Mouse (Mus musculus) G1E-ER4 (cell line): ENCODE measurements around the gene Camsap1. TPM values are rescaled to one million over a fixed set of nuclear protein-coding genes. Genes with fewer than 3 reads are reported as not detected.

Experiments used
- GATA1 ChIP-seq: IDR thresholded peaks from one replicate; pipeline ENCODE4 v1.8.0; 2012; ENCODE audit warnings: low read length, inconsistent platforms
- polyA plus RNA-seq: library from polyadenylated mRNA; stranded (reverse); fragments of >175 nt; gene quantifications from 2 replicates; pipeline ENCODE4 v1.2.3, GENCODE M21; 2012

Gene Camsap1
- polyA plus RNA-seq, 1 experiment, result 5.9 TPM

DNA sequence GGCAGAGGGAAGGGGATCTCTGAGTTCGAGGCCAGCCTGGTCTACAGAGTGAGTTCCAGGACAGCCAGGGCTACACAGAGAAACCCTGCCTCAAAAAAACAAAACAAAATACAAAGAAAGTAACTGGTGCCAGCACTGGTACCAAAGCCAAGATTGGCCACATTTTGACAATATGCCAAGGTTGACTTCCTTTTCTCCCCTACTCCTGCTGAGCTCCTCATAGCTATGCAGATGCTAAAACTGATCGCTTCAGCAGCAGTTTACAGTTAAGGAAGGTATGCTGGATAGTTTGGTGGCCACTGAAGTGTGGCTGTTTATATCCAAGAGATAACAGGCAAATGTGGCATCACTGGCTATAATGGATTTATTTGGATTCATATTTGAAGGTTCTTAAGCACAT, 9.2 kb upstream of the Camsap1 start:
- no peak for TF ChIP-seq GATA1

DNA sequence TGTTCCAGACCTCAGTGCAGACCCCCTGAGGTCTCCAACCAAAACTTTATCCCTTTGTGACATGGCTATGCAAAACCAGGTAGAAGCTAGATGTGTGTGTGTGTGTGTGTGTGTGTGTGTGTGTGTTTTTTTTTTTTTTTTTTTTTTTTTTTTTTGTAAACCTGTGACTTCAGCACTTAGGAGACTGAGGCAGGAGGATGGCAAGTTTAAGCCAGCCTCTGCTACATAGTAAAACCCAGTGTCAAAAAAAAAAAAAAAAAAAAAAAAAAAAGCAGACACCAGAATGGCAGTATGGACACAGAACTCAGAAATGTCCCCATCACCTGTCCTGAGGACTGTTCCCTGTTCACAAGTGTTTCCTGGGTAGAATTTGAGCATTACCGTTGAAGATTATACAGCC, 6.6 kb upstream of the Camsap1 start:
- no peak for TF ChIP-seq GATA1

DNA sequence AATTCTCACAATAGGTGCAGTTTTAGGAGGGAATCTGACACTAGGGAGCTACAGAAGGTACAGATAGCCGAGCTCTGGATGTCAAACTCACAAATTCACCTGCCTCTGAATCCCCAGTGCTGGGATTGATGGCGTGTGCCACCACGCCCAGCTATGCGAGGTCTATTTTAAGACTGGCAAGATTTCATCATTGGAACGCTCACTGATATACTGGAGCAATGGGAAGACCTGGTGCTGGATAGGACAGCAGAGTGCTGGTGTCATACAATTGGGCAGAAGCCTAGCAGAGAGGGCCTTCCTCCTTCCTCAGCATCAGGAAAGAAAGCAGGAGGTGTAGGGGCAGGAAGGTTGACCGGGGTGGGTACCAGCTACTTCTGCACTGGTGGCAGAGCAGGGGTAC, 4.7 kb upstream of the Camsap1 start:
- TF ChIP-seq GATA1, result no peak

DNA sequence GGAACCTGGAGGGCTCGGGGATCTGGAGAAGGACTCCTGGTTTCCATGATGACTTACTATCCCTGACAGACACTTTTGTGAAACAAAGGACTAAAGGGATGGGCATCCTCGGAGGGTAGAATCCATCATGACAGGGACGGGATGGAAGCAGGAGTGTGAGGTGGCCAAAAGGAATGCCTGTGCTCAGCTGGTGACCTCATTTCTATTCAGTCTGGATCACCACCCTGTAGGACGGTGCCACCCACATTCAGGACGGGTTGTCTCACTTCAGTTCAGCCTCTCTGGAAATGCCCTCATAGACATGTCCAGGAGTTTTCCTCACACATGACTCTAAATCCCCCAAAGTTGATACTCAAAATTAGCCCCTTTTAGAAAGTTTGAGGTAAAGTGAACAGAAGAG, 3.5 kb upstream of the Camsap1 start:
- TF ChIP-seq GATA1, result no peak

DNA sequence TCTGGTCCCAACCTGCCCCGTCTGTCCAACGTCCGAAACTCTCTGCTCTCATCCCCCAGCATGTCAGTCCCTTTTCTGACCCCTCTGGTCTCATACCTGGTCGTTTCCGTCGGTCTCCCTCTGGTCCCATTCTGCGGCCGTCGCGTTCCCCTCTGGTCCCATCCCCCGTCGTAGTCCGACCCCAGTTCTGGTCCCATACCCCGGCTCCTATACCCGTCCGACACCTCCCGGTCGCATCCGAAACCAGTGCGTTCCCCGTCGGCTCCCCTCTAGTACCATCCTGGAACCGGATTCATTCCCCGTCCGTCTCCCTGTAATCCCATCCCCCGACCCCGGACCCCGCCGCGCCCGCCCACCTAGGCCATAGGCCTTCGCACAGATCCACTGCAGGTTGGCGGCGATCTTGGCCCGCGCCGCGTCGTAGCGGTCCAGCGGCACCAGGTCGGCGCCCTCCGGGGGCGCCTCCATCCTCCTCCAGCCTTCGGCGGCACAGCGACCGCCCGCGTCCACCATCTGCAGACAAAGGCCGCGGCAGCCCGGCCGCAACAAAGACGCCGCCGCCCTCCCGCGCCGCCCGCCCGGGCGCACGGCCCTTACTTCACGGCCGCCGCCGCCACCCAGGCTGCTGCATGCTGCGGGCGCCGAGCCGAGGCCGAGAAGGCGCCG, 523 bp downstream of the Camsap1 start:
- no peak for TF ChIP-seq GATA1

DNA sequence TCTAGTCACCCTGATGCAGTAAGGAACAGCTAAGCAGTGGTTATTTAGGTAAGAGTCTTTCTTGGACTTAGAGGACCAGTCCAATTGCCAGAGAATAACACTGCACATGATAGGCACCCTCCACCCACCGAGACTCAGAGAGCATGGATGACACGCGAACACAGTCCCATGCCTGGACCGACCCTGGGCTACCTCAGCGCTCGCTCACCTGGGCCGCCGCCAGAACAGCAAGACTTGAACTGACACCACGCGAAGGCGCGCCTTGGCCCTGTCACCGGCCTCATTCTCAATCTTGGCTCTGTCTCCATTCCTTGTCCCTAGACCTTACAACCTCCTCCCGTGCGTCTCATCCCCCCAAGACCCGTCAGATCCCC, 1.0 kb downstream of the Camsap1 start:
- no peak for TF ChIP-seq GATA1

DNA sequence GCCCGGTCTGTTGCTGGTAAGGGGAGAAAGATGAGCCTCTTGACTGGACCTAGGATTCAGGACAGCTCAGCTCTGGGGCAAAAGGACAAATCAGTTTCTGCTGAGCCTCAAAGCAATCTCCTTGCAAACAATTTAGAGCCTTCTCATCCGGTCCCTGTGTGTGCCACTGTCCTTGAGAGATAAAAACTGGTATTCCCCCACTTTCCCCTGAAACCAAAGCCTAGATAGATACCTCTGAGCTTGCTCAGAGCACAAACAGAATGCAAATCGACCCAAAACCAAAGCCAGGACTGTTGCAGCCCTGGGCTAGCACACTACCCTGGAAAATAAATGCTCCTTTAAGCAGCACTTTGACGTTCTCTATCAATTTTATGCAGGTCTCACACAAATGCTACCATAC, 4.1 kb downstream of the Camsap1 start:
- TF ChIP-seq GATA1, result no peak

DNA sequence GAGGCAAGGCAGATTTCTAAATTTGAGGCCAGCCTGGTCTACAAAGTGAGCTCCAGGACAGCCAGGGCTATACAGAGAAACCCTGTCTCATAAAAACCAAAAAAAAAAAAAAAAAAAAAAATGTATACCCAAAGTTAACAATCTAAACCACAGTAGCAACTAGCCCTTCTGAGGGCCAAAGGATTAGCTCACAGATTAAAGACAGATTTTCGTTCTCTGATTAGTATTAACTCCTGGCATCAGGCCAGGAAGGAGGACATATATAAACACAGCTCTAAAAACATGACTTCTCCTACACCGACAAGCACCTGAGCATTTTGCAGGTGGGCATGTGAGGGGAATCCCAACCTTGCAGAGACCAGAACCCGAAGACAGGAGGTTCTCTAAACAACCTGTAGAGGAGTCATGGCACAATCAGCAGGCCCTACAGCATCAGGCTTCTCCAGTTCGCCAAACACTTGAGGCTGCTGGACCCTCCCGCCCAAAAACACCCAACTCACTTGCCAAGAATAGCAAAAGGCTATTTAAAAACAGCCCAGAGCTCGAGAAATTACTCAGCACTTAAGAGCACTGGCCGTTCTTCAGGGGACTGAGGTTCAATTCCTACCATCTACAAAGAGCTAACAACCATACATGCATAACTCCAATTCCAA, 5.4 kb downstream of the Camsap1 start:
- no peak for TF ChIP-seq GATA1

DNA sequence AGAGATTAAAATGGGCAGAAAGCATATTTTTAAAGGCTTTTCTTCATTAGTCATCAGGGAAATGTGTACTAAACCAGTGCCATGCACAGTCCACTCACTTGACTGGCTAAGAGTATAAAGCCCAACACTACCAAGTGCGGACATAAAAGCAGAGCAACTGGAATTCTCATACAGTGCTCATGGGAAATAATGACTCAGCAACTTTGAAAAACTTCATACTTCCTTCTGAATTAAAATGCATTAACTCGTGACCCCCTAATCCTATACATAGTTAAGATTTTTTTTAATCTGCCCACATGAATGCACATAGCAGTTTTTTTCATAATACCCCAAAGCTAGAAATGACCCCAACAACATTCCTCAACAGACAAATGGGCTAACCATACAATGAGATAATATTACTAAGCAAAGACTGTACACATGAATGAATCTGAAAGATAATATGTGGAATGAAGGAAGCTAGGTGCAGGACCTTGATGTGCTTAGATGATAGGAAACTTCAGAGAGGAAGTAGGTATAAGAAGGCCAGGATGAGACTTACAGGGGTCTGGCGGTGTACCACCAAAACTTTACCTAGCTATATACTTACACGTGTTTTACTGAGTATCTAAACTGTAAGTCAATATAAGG, 7.8 kb downstream of the Camsap1 start:
- TF ChIP-seq GATA1, result peak; percentile 22

DNA sequence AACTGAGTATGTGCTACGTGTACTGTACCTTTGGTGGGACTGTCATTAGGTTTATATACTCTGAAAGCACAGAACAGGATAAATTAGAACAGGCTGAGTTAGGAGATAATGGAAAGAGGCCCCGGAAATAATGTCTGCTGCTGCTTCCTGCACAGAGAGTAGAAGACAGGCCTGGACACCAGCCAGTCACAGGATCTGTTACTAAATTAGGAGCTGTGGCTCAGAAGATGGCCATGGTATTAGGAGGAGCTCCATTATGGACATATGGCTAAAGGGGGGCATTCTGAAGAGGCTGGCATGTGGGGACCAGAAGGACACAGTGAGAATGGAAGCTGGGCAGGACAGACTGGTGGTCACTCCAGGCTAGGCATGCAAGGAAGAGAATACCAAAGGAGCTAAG, 12.7 kb downstream of the Camsap1 start:
- TF ChIP-seq GATA1, result no peak

DNA sequence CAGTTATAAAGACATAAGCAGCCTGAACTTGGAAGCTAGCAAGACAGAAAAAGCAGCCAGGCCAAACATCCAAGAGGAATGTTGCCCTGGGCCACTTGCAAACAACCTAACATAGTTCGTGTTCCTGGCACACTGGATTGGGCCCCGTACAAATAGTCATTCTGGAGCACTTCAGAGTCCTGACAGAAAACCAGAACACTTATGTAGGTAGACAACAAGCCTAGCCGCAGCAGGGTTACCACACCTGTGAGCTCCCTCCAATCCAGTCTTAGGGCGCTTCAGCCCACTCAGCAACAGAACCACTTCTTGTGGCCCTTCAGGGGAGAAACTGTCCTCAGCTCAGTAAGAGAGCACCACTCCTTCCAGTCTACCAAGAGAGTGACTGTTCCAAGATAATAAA, 13.8 kb downstream of the Camsap1 start:
- no peak for TF ChIP-seq GATA1

DNA sequence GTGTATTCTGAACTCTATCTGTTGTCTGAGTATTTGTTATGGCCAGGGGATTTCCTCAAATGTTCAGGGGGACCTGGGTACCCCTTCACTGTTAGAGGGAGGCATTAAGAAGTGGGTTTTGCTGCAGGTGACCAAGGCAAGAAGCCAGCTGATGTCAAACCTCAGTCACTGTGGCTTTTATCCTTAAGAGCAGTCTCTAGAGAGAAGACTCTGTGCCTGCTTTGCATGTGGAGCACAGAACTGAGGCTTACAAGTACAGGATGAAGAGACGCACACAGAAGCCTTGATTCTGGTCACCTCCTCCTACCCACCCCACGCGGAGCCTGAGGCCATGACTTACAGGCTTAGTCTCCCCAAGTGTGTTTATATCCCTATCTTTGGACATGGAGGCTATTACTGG, 33.8 kb downstream of the Camsap1 start:
- TF ChIP-seq GATA1, result no peak

DNA sequence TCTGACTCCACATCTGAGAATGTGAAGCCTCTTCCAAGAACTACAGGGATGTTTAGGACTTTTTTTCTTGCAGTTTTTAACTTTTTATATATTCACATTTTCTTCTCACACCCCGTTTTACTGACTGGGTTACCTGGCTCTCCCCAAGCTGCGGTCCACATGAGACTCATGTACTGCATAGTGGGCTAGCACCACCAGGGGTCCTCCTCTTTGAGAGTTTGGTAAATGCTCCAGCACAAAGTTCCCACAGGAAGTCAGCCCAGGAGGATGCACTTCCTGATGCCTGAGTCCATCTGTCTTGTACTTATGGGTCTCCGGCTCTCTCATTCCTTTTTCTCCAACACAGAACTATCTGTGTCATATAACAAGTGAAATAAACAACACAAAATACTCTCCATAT, 35.1 kb downstream of the Camsap1 start:
- no peak for TF ChIP-seq GATA1

DNA sequence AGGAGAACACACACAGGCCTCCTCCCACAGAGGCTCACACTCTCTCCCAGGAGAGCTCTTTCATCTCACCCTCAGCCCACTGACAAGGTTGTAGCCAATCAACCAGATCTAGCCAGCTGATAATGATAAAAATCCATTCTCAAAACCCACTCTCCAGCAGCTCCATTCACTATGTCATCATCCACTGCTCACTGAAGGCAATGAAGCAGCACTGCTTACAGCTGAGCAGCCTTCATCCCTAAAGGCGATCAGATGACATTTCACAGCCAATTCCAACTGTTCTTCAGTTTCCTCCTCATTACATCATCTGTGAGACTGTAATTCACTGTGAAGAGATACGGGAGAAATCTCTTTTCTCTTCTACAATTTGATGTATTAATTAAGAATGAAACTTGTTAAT, 39.3 kb downstream of the Camsap1 start:
- no peak for TF ChIP-seq GATA1

DNA sequence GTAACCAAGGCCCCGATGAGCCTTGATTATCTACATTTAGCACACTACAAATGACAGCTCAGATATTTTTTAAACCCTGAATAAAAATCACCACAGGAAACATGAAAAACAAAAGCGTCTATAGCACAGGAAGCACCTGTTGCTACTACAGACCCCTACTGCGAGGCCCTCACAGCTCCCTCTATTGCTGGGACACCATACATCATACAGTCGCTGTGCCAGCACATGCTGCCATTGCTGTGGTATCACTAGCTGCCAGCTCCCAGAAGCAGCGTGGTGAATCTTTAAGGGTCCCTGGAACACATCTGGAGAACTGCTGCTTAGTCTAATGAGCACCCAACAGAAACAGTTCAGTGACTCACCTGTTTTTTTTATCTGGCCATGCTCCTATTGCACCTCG, 42.6 kb downstream of the Camsap1 start:
- no peak for TF ChIP-seq GATA1

DNA sequence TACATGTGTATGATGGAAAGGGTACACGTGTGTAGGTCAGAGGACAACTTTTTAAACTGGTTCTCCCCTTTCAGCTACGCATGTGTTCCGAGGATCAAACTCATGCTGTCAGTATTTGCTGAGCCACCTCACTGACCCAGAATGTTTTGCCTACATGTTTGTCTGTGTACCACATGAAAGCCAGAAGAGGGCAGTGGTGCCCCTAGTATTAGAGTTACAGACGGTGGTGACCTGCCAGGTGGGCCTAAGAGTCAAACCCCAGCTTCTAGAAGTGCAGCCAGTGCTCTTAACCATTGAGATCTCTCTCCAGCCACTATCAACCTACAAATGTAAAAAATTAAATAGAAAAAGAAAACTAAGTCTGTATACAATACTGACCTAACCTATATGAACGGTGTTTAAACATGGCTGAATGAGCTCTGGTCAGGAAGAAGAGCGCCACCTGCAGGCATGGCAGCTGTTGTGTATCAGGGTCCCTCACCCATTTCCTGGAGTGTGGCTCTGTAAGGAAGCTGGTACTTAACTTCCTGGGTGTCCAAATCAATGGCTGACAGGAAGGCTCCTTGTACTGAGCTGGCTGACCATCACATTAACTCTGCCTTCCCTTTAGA, 51.7 kb downstream of the Camsap1 start:
- no peak for TF ChIP-seq GATA1

DNA sequence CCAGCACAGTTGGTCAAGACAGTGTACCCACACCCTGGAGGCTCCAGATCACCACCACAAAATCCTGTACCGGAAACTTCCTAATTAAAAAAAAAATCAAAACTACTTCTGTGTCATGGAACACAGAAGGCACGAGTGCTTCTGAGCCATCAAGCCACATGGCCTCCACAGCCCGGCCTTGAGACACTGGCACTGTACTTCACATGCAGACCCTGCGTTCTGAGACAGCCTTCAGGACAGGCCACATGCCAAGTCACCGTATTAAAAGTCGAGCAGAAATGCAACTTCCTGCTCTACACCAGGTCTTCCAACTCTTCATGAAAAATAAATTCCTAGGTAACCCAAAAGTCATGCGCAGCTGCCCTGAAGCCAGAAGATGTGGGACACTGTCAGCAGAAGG, 55.3 kb downstream of the Camsap1 start:
- TF ChIP-seq GATA1, result no peak
